Mouse (Mus musculus) small intestine, adult 2 months (tissue): Measurements from ENCODE around the gene Megf9.

Experiments
- CTCF ChIP-seq: fragments of 200-500 bp; IDR thresholded peaks from 2 replicates; pipeline ENCODE4 v1.5.1; 2012; ENCODE audit warnings: low read depth, mild to moderate bottlenecking, control low read depth, inconsistent platforms, low read length, moderate library complexity, mixed read lengths; ENCODE audit not compliant: insufficient replicate concordance, insufficient read length; ENCODE audit errors: extremely low read depth
- POLR2A ChIP-seq: fragments of 200-500 bp; IDR thresholded peaks from 2 replicates; pipeline ENCODE4 v1.6.1; 2012; ENCODE audit warnings: low read depth, mild to moderate bottlenecking, control low read depth, inconsistent platforms, low read length, moderate library complexity

GRCm38 (mm10) chr4:70547411-70548148, 12.8 kb upstream of the Megf9 start:
- no peak for TF ChIP-seq POLR2A
- no peak for TF ChIP-seq CTCF
